ENCODE assay signal across 14 mouse cellular contexts in genomic region chr12:104922647-104923046, GRCm38 (mm10). TPM values are rescaled to one million over a fixed set of nuclear protein-coding genes. Genes with fewer than 3 reads are reported as not detected.
DNase-seq lines count a peak whose midpoint lies in the region; ATAC-seq and TF ChIP-seq lines count a peak whose summit lies in the region.
"Had no signal": no experiment of that assay in that cellular context is flagged by ENCODE, and none has a peak within 500 bp of the region (broad histone marks: within the 10 kb centered on the region; RNA-seq: fewer than 3 reads in every experiment).

No protein-coding gene starts in this region.

- H3K27me3 ChIP-seq in forebrain, embryonic 12.5 days = no peaks in the 10 kb centered on the region
- H3K27me3 ChIP-seq in hindbrain, embryonic 15.5 days = no peaks in the 10 kb centered on the region
- H3K27me3 ChIP-seq in midbrain, postnatal 0 days (ENCODE audit: insufficient read depth, low read length) = no peaks in the 10 kb centered on the region
- H3K27me3 ChIP-seq: liver, embryonic 12.5 days had no signal

- no peak overlapping the region for H3K4me3 ChIP-seq in forebrain, embryonic 12.5 days (replicated peaks)
- H3K4me3 ChIP-seq in hindbrain, embryonic 15.5 days = no peak overlapping the region
- no peak overlapping the region for H3K4me3 ChIP-seq in midbrain, postnatal 0 days (ENCODE audit: low read depth, low read length)
- H3K4me3 ChIP-seq: heart, embryonic 13.5 days; liver, embryonic 12.5 days had no signal

- no peaks in the 10 kb centered on the region for H3K9me3 ChIP-seq in forebrain, embryonic 12.5 days
- no peaks in the 10 kb centered on the region for H3K9me3 ChIP-seq in hindbrain, embryonic 15.5 days
- no peaks in the 10 kb centered on the region for H3K9me3 ChIP-seq in midbrain, postnatal 0 days (ENCODE audit: low read length)
- H3K9me3 ChIP-seq: heart, embryonic 13.5 days; liver, embryonic 12.5 days had no signal

- H3K9ac ChIP-seq in forebrain, embryonic 12.5 days = no peak overlapping the region
- H3K9ac ChIP-seq in hindbrain, embryonic 15.5 days = no peak overlapping the region
- no peak overlapping the region for H3K9ac ChIP-seq in midbrain, postnatal 0 days (replicated peaks; ENCODE audit: low read length, poor library complexity, severe bottlenecking)
- H3K9ac ChIP-seq: heart, embryonic 13.5 days; liver, embryonic 12.5 days had no signal

- peak; percentile 78 for ATAC-seq in forebrain, embryonic 12.5 days (ENCODE audit: low FRiP score)
- ATAC-seq in hindbrain, embryonic 15.5 days (ENCODE audit: low FRiP score, low read depth) = peak; percentile 68
- ATAC-seq in midbrain, postnatal 0 days (ENCODE audit: low FRiP score) = peak; percentile 62
- ATAC-seq: liver, embryonic 12.5 days; lung, postnatal 0 days had no signal

- 56% methylated on average over 8 of the region's 8 CpGs for WGBS in forebrain, embryonic 12.5 days
- WGBS in hindbrain, embryonic 15.5 days = 24% methylated on average over 8 of the region's 8 CpGs
- WGBS in midbrain, postnatal 0 days = 16% methylated on average over 8 of the region's 8 CpGs

- H3K4me1 ChIP-seq in forebrain, embryonic 12.5 days = peaks cover 20% of the 10 kb centered on the region
- H3K4me1 ChIP-seq in hindbrain, embryonic 15.5 days (replicated peaks) = peaks cover 24% of the 10 kb centered on the region
- peaks cover 5% of the 10 kb centered on the region; the same call in 1 of the 2 replicates for H3K4me1 ChIP-seq in midbrain, postnatal 0 days (ENCODE audit: insufficient read depth, low read length)
- H3K4me1 ChIP-seq: liver, embryonic 12.5 days had no signal

- no peak overlapping the region for H3K27ac ChIP-seq in forebrain, embryonic 12.5 days
- no peak overlapping the region for H3K27ac ChIP-seq in hindbrain, embryonic 15.5 days (replicated peaks)
- no peak overlapping the region for H3K27ac ChIP-seq in midbrain, postnatal 0 days (ENCODE audit: low read depth, low read length)
- H3K27ac ChIP-seq: heart, embryonic 13.5 days; liver, embryonic 12.5 days had no signal

- H3K4me2 ChIP-seq in forebrain, embryonic 12.5 days = no peak overlapping the region
- no peak overlapping the region for H3K4me2 ChIP-seq in hindbrain, embryonic 15.5 days
- no peak overlapping the region for H3K4me2 ChIP-seq in midbrain, postnatal 0 days (ENCODE audit: low read depth, low read length, poor library complexity, severe bottlenecking)
- H3K4me2 ChIP-seq: heart, embryonic 13.5 days; liver, embryonic 12.5 days had no signal

- H3K36me3 ChIP-seq in forebrain, embryonic 12.5 days (replicated peaks) = no peaks in the 10 kb centered on the region
- H3K36me3 ChIP-seq in hindbrain, embryonic 15.5 days = no peaks in the 10 kb centered on the region
- H3K36me3 ChIP-seq in midbrain, postnatal 0 days (ENCODE audit: insufficient read depth, low read length) = no peaks in the 10 kb centered on the region
- H3K36me3 ChIP-seq: heart, embryonic 13.5 days; liver, embryonic 12.5 days had no signal

- DNase-seq in brain, embryonic 18.5 days (ENCODE audit: low read depth, low spot score) = peak; percentile 36
- DNase-seq in midbrain, postnatal 0 days (ENCODE audit: low spot score) = peak; percentile 74
- DNase-seq in ovary, adult 18-20 months (ENCODE audit: low spot score) = no peak
- DNase-seq in frontal cortex, adult 2 months (ENCODE audit: extremely low spot score in 1 of 2, low spot score in 1 of 2) = no peak
- DNase-seq in adrenal gland, adult (ENCODE audit: inconsistent age in 2 of 2, low spot score in 1 of 2) = no peak
- DNase-seq in c-Kit-positive CD71-positive TER-119-positive erythroid progenitor cells, embryonic 14.5 days (ENCODE audit: low spot score) = no peak
- DNase-seq: adrenal gland, adult 2 months; cerebellum, postnatal 36 days; kidney, postnatal 25 days had no signal

- no peak for TF ChIP-seq CTCF in midbrain, postnatal 0 days (IDR thresholded peaks at IDR 0.05)

RNA-seq across cellular contexts. Expression of gene Clmn, which starts 57.8 kb away (rescaled TPM):
- polyA plus RNA-seq in forebrain, embryonic 12.5 days (2016; fragmentation: Nextera tagmentation; extraction: Ambion mirVana) = 2.6 and 2.8 TPM in 2 replicates
- polyA plus RNA-seq in hindbrain, embryonic 15.5 days (2015; fragmentation: Nextera tagmentation; extraction: Ambion mirVana) = 1.5 and 1.7 TPM in 2 replicates
- 2.2 and 3.1 TPM in 2 replicates for total RNA-seq in midbrain, postnatal 0 days (2014; rRNA removed)
- 1.4 and 2.4 TPM in 2 replicates for polyA plus RNA-seq in midbrain, postnatal 0 days (2015; fragmentation: Nextera tagmentation; extraction: Ambion mirVana)
- polyA plus RNA-seq in frontal cortex, adult 2 months (2012; rRNA removed) = 12.9 and 14.4 TPM in 2 replicates

Comparison
In these comparisons a context has a peak if more than half of its experiments do, and no peak if none do; other contexts are left out.
1. DNase-seq: peak in brain, embryonic 18.5 days (single experiment) and midbrain, postnatal 0 days (single experiment); none in ovary, adult 18-20 months (single experiment), frontal cortex, adult 2 months (0 of 2), adrenal gland, adult (0 of 2) and c-Kit-positive CD71-positive TER-119-positive erythroid progenitor cells, embryonic 14.5 days (single experiment).
2. Peak in every context shown above with its lines, with median percentiles within 50 percentile points of each other: ATAC-seq.